Mouse (Mus musculus): ENCODE measurements at regions not wholly inside any gene's neighbourhood (a gene's known extent, or its start where the extent isn't known, plus 50 kb on each side); places are given as distances from the start of the nearest gene placed in this dataset.

GRCm38 (mm10) chr17:15890595-15891140 is 59.8 kb upstream of the Rgmb start:
- Histone ChIP-seq H3K9ac (ENCODE audit: low read length) (no peak overlapping the region), H3K36me3 (ENCODE audit: control insufficient read depth, insufficient read depth, low read length) (no peaks in the 10 kb centered on the region), H3K4me1 (ENCODE audit: control insufficient read depth, insufficient read depth, low read length) (peaks cover 2% of the 10 kb centered on the region; the same call in 1 of the 2 replicates), H3K4me2 (ENCODE audit: low read depth) (no peak overlapping the region), H3K27me3 (ENCODE audit: control insufficient read depth, insufficient read depth, low read length) (no peaks in the 10 kb centered on the region), H3K4me3 (ENCODE audit: low read depth, low read length) (no peak overlapping the region), H3K27ac (ENCODE audit: low read depth, low read length) (no peak overlapping the region), H3K9me3 (ENCODE audit: control insufficient read depth, low read length) (no peaks in the 10 kb centered on the region)
- ATAC-seq (ENCODE audit: insufficient read depth, low FRiP score, low TSS enrichment) (no peak), DNase-seq (ENCODE audit: low spot score) (no peak)
- WGBS = 91% methylated on average over 4 of the region's 4 CpGs

DNA sequence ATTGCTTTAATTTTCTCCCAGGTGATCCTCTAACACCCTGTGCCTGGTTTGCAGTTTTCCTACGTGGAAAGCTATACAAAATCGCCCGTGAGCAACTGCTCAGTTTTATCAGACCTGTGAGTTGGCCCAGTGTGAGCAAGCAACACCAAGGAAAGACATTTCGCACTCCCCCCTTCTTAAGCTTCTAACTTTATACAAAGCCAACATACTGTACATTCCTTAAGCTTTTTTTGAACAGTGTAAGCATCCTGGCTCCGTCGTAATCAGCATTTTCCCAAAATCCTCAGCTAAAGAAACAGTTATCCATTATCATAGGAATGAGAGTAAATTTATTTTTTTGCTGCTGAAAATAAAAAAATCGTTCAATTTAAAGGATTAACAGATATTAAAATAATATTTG is 52.0 kb upstream of the Rgmb start:
- H3K27ac ChIP-seq (ENCODE audit: low read depth, low read length) = no peak overlapping the region
- WGBS = 83% methylated on average over 7 of the region's 7 CpGs
- no peaks in the 10 kb centered on the region for H3K9me3 ChIP-seq (ENCODE audit: control insufficient read depth, low read length)
- H3K9ac ChIP-seq (ENCODE audit: low read length) = no peak overlapping the region
- DNase-seq (ENCODE audit: low spot score) = no peak
- no peak overlapping the region for H3K4me3 ChIP-seq (ENCODE audit: low read depth, low read length)
- no peaks in the 10 kb centered on the region for H3K4me1 ChIP-seq (ENCODE audit: control insufficient read depth, insufficient read depth, low read length)
- H3K36me3 ChIP-seq (ENCODE audit: control insufficient read depth, insufficient read depth, low read length) = no peaks in the 10 kb centered on the region
- no peak for ATAC-seq (ENCODE audit: insufficient read depth, low FRiP score, low TSS enrichment)
- H3K4me2 ChIP-seq (ENCODE audit: low read depth) = no peak overlapping the region
- no peaks in the 10 kb centered on the region for H3K27me3 ChIP-seq (ENCODE audit: control insufficient read depth, insufficient read depth, low read length)

GRCm38 (mm10) chr17:15882245-15882644 is 51.4 kb upstream of the Rgmb start:
- ATAC-seq (ENCODE audit: insufficient read depth, low FRiP score, low TSS enrichment) = no peak
- no peak for DNase-seq (ENCODE audit: low spot score)
- H3K4me1 ChIP-seq (ENCODE audit: control insufficient read depth, insufficient read depth, low read length) = no peaks in the 10 kb centered on the region
- no peak overlapping the region for H3K9ac ChIP-seq (ENCODE audit: low read length)
- WGBS = 82% methylated on average over 2 of the region's 2 CpGs
- no peaks in the 10 kb centered on the region for H3K27me3 ChIP-seq (ENCODE audit: control insufficient read depth, insufficient read depth, low read length)
- no peak overlapping the region for H3K4me3 ChIP-seq (ENCODE audit: low read depth, low read length)
- no peak overlapping the region for H3K4me2 ChIP-seq (ENCODE audit: low read depth)
- H3K27ac ChIP-seq (ENCODE audit: low read depth, low read length) = no peak overlapping the region
- H3K9me3 ChIP-seq (ENCODE audit: control insufficient read depth, low read length) = no peaks in the 10 kb centered on the region
- no peaks in the 10 kb centered on the region for H3K36me3 ChIP-seq (ENCODE audit: control insufficient read depth, insufficient read depth, low read length)

Measured in neural tube, embryonic 11.5 days (tissue).